Mouse (Mus musculus) mouse trophoblast stem cell (cell line): ENCODE results near the gene Phyhipl.

Experiments
- in situ Hi-C, 2 experiments: fragments of 300-500 bp; cut with MseI, MboI; formaldehyde crosslinking; loops; 2 replicates in 1 of 2; 3 replicates in 1 of 2; pipeline ENCODE4 v1.15.1; 2025

Gene Phyhipl

GRCm38 (mm10) chr10:70533986-70534385, 121.8 kb downstream of the Phyhipl start:
- in situ Hi-C loops, result no loop called here

DNA sequence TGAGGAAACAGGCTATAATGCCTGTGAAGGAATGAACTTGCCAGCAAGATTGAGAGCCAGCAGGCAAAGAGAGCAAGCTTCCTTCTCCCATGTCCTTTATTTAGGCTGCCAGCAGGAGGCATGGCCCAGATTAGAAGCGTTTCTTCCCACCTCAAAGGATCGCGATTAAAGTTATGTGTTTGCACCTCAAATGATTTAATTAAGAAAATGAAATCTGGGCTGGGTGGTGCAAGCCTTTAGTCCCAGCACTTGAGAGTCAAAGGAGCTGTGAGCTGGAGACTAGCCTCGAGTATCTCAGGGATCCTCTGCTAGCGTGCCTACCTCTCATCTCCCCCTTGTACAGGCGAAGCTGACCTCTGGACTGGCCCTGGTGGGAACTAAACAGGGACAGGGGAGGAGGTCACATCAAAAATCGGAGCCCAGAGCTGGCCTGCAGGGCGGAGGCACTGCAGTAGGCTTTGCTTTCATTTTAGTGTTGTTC, 122.4 kb downstream of the Phyhipl start:
- in situ Hi-C loops, result no loop called here

- in situ Hi-C loops, result no loop called here
Measured at GRCm38 (mm10) chr10:70532249-70532648, 123.5 kb downstream of the Phyhipl start.

- in situ Hi-C loops, result no loop called here
Measured at GRCm38 (mm10) chr10:70530185-70530823, 125.5 kb downstream of the Phyhipl start.

GRCm38 (mm10) chr10:70521379-70521778, 134.4 kb downstream of the Phyhipl start:
- in situ Hi-C loops, result no loop called here

- in situ Hi-C loops, result no loop called here
Measured at GRCm38 (mm10) chr10:70520143-70521131, 135.3 kb downstream of the Phyhipl start.

- in situ Hi-C loops, result no loop called here
Measured at GRCm38 (mm10) chr10:70519640-70520099, 136.1 kb downstream of the Phyhipl start.

DNA sequence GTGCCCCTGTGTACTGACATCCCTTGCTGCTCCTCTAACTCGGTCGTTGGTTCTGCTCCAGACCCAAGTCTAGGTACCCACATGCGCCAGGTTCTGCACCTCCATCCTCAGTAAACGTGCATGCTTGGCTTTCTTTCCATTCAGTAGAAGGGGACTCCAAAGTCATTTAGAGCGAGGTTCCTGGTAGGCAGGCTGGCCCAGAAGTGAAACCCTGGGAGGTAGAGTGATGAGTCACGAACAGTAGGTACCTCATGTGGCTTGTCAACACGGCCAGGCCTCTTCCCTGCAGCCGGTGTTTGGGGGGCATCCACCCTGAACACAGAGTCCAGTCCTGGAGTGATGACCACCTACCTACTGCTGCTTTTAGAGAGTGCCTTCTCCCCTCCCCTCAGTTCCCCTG, 139.1 kb downstream of the Phyhipl start:
- in situ Hi-C loops, result no loop called here

DNA sequence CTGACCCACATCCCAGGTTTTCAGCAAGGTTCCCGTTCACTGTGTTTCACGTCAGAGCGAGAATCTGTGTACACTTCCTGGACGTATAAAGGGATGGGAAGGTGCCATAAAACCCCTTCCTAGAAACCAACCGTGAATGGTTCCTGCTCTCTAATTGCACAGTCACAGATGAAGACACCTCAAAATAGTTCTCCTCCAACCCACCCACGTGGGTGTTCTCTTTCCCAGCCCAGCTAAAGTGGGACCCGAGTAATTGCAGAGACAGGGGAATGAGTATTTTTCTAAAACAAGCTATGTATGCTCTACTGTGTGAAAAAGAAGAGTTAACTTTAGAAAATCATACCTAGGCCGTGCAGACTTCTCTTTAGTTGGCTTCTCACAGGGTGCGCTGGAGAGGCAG, 140.9 kb downstream of the Phyhipl start:
- in situ Hi-C loops, result no loop called here

GRCm38 (mm10) chr10:70507880-70508279, 147.9 kb downstream of the Phyhipl start:
- in situ Hi-C loops, result no loop called here
